17 mouse cellular contexts compared by ENCODE assay signal in genomic region chr17:45702254-45702653, GRCm38 (mm10). TPM values are rescaled to one million over a fixed set of nuclear protein-coding genes. Genes with fewer than 3 reads are reported as not detected.
DNase-seq lines count a peak whose midpoint lies in the region; ATAC-seq lines count a peak whose summit lies in the region.
"Had no signal": no experiment of that assay in that cellular context is flagged by ENCODE, and none has a peak within 500 bp of the region (broad histone marks: within the 10 kb centered on the region; RNA-seq: fewer than 3 reads in every experiment).

No protein-coding gene starts in this region.

- no peak for DNase-seq in hindbrain, embryonic 11.5 days (ENCODE audit: low spot score)
- no peak for DNase-seq in hindbrain, embryonic 10.5 days (ENCODE audit: low spot score)
- DNase-seq in kidney, postnatal 36 days: no peak
- DNase-seq in kidney, postnatal 25 days: no peak
- DNase-seq: adrenal gland, adult 8-10 months; cerebellum, postnatal 25 days; midbrain, embryonic 14.5 days; right cerebral cortex, postnatal 14 days; thymus, postnatal 14 days had no signal

- H3K4me3 ChIP-seq in hindbrain, embryonic 11.5 days (ENCODE audit: low read depth, low read length): no peak overlapping the region
- H3K4me3 ChIP-seq in hindbrain, embryonic 10.5 days: no peak overlapping the region
- no peak overlapping the region for H3K4me3 ChIP-seq in intestine, embryonic 15.5 days (replicated peaks)
- no peak overlapping the region for H3K4me3 ChIP-seq in lung, embryonic 16.5 days (ENCODE audit: low read length)
- no peak overlapping the region for H3K4me3 ChIP-seq in stomach, embryonic 15.5 days (replicated peaks)
- H3K4me3 ChIP-seq: kidney, embryonic 15.5 days; limb, embryonic 12.5 days had no signal

- H3K9ac ChIP-seq in hindbrain, embryonic 11.5 days (ENCODE audit: low read depth, low read length): no peak overlapping the region
- H3K9ac ChIP-seq in intestine, embryonic 15.5 days: no peak overlapping the region
- no peak overlapping the region for H3K9ac ChIP-seq in lung, embryonic 16.5 days (ENCODE audit: low read length)
- no peak overlapping the region for H3K9ac ChIP-seq in stomach, embryonic 15.5 days
- H3K9ac ChIP-seq: kidney, embryonic 15.5 days; limb, embryonic 12.5 days had no signal

- no peak overlapping the region for H3K4me2 ChIP-seq in hindbrain, embryonic 11.5 days (replicated peaks; ENCODE audit: low read depth, low read length)
- H3K4me2 ChIP-seq in intestine, embryonic 15.5 days (replicated peaks): no peak overlapping the region
- no peak overlapping the region for H3K4me2 ChIP-seq in lung, embryonic 16.5 days (ENCODE audit: low read depth, low read length)
- H3K4me2 ChIP-seq in stomach, embryonic 15.5 days: no peak overlapping the region
- H3K4me2 ChIP-seq: kidney, embryonic 15.5 days; limb, embryonic 12.5 days had no signal

- ATAC-seq in hindbrain, embryonic 11.5 days (ENCODE audit: low FRiP score): no peak
- peak; percentile 50 for ATAC-seq in intestine, embryonic 15.5 days
- ATAC-seq in lung, embryonic 16.5 days (ENCODE audit: low read depth): peak; percentile 72; the same call in 1 of the 2 replicates
- ATAC-seq in stomach, embryonic 15.5 days (ENCODE audit: insufficient read depth, low FRiP score, low read depth): peak; percentile 67; the same call in 1 of the 2 replicates
- no peak for ATAC-seq in cerebellum, adult (ENCODE audit: insufficient number of reproducible peaks, low FRiP score, low TSS enrichment)
- ATAC-seq: hindbrain, embryonic 16.5 days had no signal

- no peaks in the 10 kb centered on the region for H3K27me3 ChIP-seq in hindbrain, embryonic 11.5 days (ENCODE audit: control insufficient read depth, insufficient read depth, low read length)
- no peaks in the 10 kb centered on the region for H3K27me3 ChIP-seq in hindbrain, embryonic 10.5 days (ENCODE audit: insufficient read depth, poor library complexity, severe bottlenecking)
- no peaks in the 10 kb centered on the region for H3K27me3 ChIP-seq in intestine, embryonic 15.5 days (replicated peaks)
- H3K27me3 ChIP-seq in lung, embryonic 16.5 days (ENCODE audit: control insufficient read depth, insufficient read depth, low read depth, low read length): no peaks in the 10 kb centered on the region
- H3K27me3 ChIP-seq in stomach, embryonic 15.5 days (replicated peaks): no peaks in the 10 kb centered on the region
- H3K27me3 ChIP-seq: kidney, embryonic 15.5 days; limb, embryonic 12.5 days had no signal

- no peaks in the 10 kb centered on the region for H3K4me1 ChIP-seq in hindbrain, embryonic 11.5 days (replicated peaks; ENCODE audit: control insufficient read depth, insufficient read depth, low read length)
- H3K4me1 ChIP-seq in hindbrain, embryonic 10.5 days (replicated peaks): peaks cover 31% of the 10 kb centered on the region
- H3K4me1 ChIP-seq in intestine, embryonic 15.5 days (replicated peaks): peaks cover 18% of the 10 kb centered on the region
- peaks cover 20% of the 10 kb centered on the region for H3K4me1 ChIP-seq in lung, embryonic 16.5 days (replicated peaks; ENCODE audit: control insufficient read depth, insufficient read depth, low read length)
- H3K4me1 ChIP-seq in stomach, embryonic 15.5 days: peaks cover 13% of the 10 kb centered on the region; the same call in 1 of the 2 replicates

- H3K27ac ChIP-seq in hindbrain, embryonic 11.5 days (ENCODE audit: low read depth, low read length): 0 out of 2 replicates have a peak overlapping the region, but pooled peaks have one; percentile 5
- H3K27ac ChIP-seq in hindbrain, embryonic 10.5 days: no peak overlapping the region
- no peak overlapping the region for H3K27ac ChIP-seq in intestine, embryonic 15.5 days
- H3K27ac ChIP-seq in lung, embryonic 16.5 days (ENCODE audit: low read length): peak overlapping the region; percentile 77
- peak overlapping the region; percentile 54 for H3K27ac ChIP-seq in stomach, embryonic 15.5 days
- H3K27ac ChIP-seq: kidney, embryonic 15.5 days; limb, embryonic 12.5 days had no signal

- no peaks in the 10 kb centered on the region for H3K36me3 ChIP-seq in hindbrain, embryonic 11.5 days (ENCODE audit: control insufficient read depth, insufficient read depth, low read length)
- peaks cover 18% of the 10 kb centered on the region for H3K36me3 ChIP-seq in hindbrain, embryonic 10.5 days
- H3K36me3 ChIP-seq in intestine, embryonic 15.5 days: 0 out of 2 replicates have a peak, but pooled peaks cover 10% of the 10 kb centered on the region
- peaks cover 9% of the 10 kb centered on the region for H3K36me3 ChIP-seq in lung, embryonic 16.5 days (ENCODE audit: control insufficient read depth, insufficient read depth, low read length)
- H3K36me3 ChIP-seq in stomach, embryonic 15.5 days: peaks cover 4% of the 10 kb centered on the region; the same call in 1 of the 2 replicates

- no peaks in the 10 kb centered on the region for H3K9me3 ChIP-seq in hindbrain, embryonic 11.5 days (ENCODE audit: control insufficient read depth, low read length)
- H3K9me3 ChIP-seq in hindbrain, embryonic 10.5 days: no peaks in the 10 kb centered on the region
- H3K9me3 ChIP-seq in intestine, embryonic 15.5 days: no peaks in the 10 kb centered on the region
- no peaks in the 10 kb centered on the region for H3K9me3 ChIP-seq in lung, embryonic 16.5 days (ENCODE audit: control insufficient read depth, low read length)
- H3K9me3 ChIP-seq in stomach, embryonic 15.5 days: no peaks in the 10 kb centered on the region
- H3K9me3 ChIP-seq: kidney, embryonic 15.5 days; limb, embryonic 12.5 days had no signal

- 53% methylated on average over 4 of the region's 4 CpGs for WGBS in hindbrain, embryonic 11.5 days
- 60% methylated on average over 4 of the region's 4 CpGs for WGBS in hindbrain, embryonic 10.5 days
- WGBS in intestine, embryonic 15.5 days: 35% methylated on average over 4 of the region's 4 CpGs
- 21% methylated on average over 4 of the region's 4 CpGs for WGBS in lung, embryonic 16.5 days
- 29% methylated on average over 4 of the region's 4 CpGs for whole genome bisulfite sequencing in stomach, embryonic 15.5 days

RNA-seq across cellular contexts. Expression of gene Tmem63b, which starts 15.5 kb away (rescaled TPM):
- polyA plus RNA-seq in hindbrain, embryonic 11.5 days (2014; fragmentation: Nextera tagmentation; extraction: Ambion mirVana): 48.6 and 50.3 TPM in 2 replicates
- polyA plus RNA-seq in hindbrain, embryonic 10.5 days (2016; fragmentation: Nextera tagmentation; extraction: Ambion mirVana): 60.5 and 83.5 TPM in 2 replicates
- polyA plus RNA-seq in intestine, embryonic 15.5 days (2015; fragmentation: Nextera tagmentation; extraction: Ambion mirVana): 33.5 and 34.2 TPM in 2 replicates
- 52.7 and 55.6 TPM in 2 replicates for polyA plus RNA-seq in lung, embryonic 16.5 days (2015; fragmentation: Nextera tagmentation; extraction: Ambion mirVana)
- 39.8 and 43.3 TPM in 2 replicates for polyA plus RNA-seq in stomach, embryonic 15.5 days (2015; fragmentation: Nextera tagmentation; extraction: Ambion mirVana)

RNA-seq across cellular contexts. Expression of gene Mrpl14, which starts 16.1 kb away (rescaled TPM):
- polyA plus RNA-seq in hindbrain, embryonic 11.5 days (2014; fragmentation: Nextera tagmentation; extraction: Ambion mirVana): 105 and 109 TPM in 2 replicates
- polyA plus RNA-seq in hindbrain, embryonic 10.5 days (2016; fragmentation: Nextera tagmentation; extraction: Ambion mirVana): 146 and 150 TPM in 2 replicates
- 147 TPM in 2 replicates for polyA plus RNA-seq in intestine, embryonic 15.5 days (2015; fragmentation: Nextera tagmentation; extraction: Ambion mirVana)
- 191 and 214 TPM in 2 replicates for polyA plus RNA-seq in lung, embryonic 16.5 days (2015; fragmentation: Nextera tagmentation; extraction: Ambion mirVana)
- polyA plus RNA-seq in stomach, embryonic 15.5 days (2015; fragmentation: Nextera tagmentation; extraction: Ambion mirVana): 145 and 154 TPM in 2 replicates

RNA-seq across cellular contexts. Expression of gene 1600014C23Rik, which starts 31.4 kb away (rescaled TPM):
- polyA plus RNA-seq in hindbrain, embryonic 11.5 days (2014; fragmentation: Nextera tagmentation; extraction: Ambion mirVana): 0.32 and 0.37 TPM in 2 replicates
- polyA plus RNA-seq in hindbrain, embryonic 10.5 days (2016; fragmentation: Nextera tagmentation; extraction: Ambion mirVana): 0.58 and 0.67 TPM in 2 replicates
- polyA plus RNA-seq in intestine, embryonic 15.5 days (2015; fragmentation: Nextera tagmentation; extraction: Ambion mirVana): 0.52 TPM in 1 of 2 replicates, not detected in the other
- not detected in 2 replicates for polyA plus RNA-seq in lung, embryonic 16.5 days (2015; fragmentation: Nextera tagmentation; extraction: Ambion mirVana)
- polyA plus RNA-seq in stomach, embryonic 15.5 days (2015; fragmentation: Nextera tagmentation; extraction: Ambion mirVana): not detected in 2 replicates
- polyA plus RNA-seq: embryonic facial prominence, embryonic 11.5 days; limb, embryonic 12.5 days; midbrain, embryonic 14.5 days had no signal

RNA-seq across cellular contexts. Expression of gene Capn11, which starts 43.1 kb away (rescaled TPM):
- 0.79 and 1.0 TPM in 2 replicates for polyA plus RNA-seq in hindbrain, embryonic 11.5 days (2014; fragmentation: Nextera tagmentation; extraction: Ambion mirVana)
- 0.31 and 1.2 TPM in 2 replicates for polyA plus RNA-seq in hindbrain, embryonic 10.5 days (2016; fragmentation: Nextera tagmentation; extraction: Ambion mirVana)
- 0.34 and 0.40 TPM in 2 replicates for polyA plus RNA-seq in intestine, embryonic 15.5 days (2015; fragmentation: Nextera tagmentation; extraction: Ambion mirVana)
- 0.72 and 0.78 TPM in 2 replicates for polyA plus RNA-seq in lung, embryonic 16.5 days (2015; fragmentation: Nextera tagmentation; extraction: Ambion mirVana)
- polyA plus RNA-seq in stomach, embryonic 15.5 days (2015; fragmentation: Nextera tagmentation; extraction: Ambion mirVana): 0.26 and 0.41 TPM in 2 replicates

Comparison
In these comparisons a context has a peak if more than half of its experiments do, and no peak if none do; other contexts are left out.
1. H3K27ac ChIP-seq: peak in hindbrain, embryonic 11.5 days (single experiment), lung, embryonic 16.5 days (single experiment) and stomach, embryonic 15.5 days (single experiment); none in hindbrain, embryonic 10.5 days (single experiment) and intestine, embryonic 15.5 days (single experiment).
2. ATAC-seq: peak in intestine, embryonic 15.5 days (single experiment), lung, embryonic 16.5 days (single experiment) and stomach, embryonic 15.5 days (single experiment); none in hindbrain, embryonic 11.5 days (single experiment) and cerebellum, adult (single experiment).